Mouse (Mus musculus) midbrain, embryonic 14.5 days (tissue): ENCODE measurements at regions not wholly inside any gene's neighbourhood (a gene's known extent, or its start where the extent isn't known, plus 50 kb on each side); places are given as distances from the start of the nearest gene placed in this dataset.

ENCODE experiments used
- ATAC-seq: fragments of 200-750 bp; cut with Nextera tagmentation; 2 replicates; pipeline ENCODE4 v1.8.0; 2017; ENCODE audit warnings: moderate number of reproducible peaks, moderate library complexity; ENCODE audit not compliant: low FRiP score, low TSS enrichment
- DNase-seq: peaks from one replicate; pipeline ENCODE4 v3.0.0-alpha.2; 2015
- H3K27ac ChIP-seq: fragments of 300-500 bp; sonication (generic); replicated peaks from 2 replicates; pipeline ENCODE4 v1.5.1; 2014; ENCODE audit warnings: mild to moderate bottlenecking, low read depth, low read length, moderate library complexity
- H3K27me3 ChIP-seq: fragments of 300-500 bp; sonication (generic); 2 replicates; pipeline ENCODE4 v1.6.1; 2014; ENCODE audit warnings: low read length, control low read depth, mixed read lengths; ENCODE audit not compliant: control insufficient read depth, insufficient read depth
- H3K36me3 ChIP-seq: fragments of 300-500 bp; sonication (generic); 2 replicates; pipeline ENCODE4 v1.6.1; 2014; ENCODE audit warnings: low read length, control low read depth; ENCODE audit not compliant: control insufficient read depth, insufficient read depth
- H3K4me1 ChIP-seq: fragments of 300-500 bp; sonication (generic); 2 replicates; pipeline ENCODE4 v1.6.1; 2014; ENCODE audit warnings: mild to moderate bottlenecking, antibody characterized with exemption, low read length, control low read depth; ENCODE audit not compliant: control insufficient read depth, insufficient read depth
- H3K4me2 ChIP-seq: fragments of 300-500 bp; sonication (generic); 2 replicates; pipeline ENCODE4 v1.6.1; 2014; ENCODE audit warnings: mild to moderate bottlenecking, low read length, moderate library complexity
- H3K4me3 ChIP-seq: fragments of 300-500 bp; sonication (generic); replicated peaks from 2 replicates; pipeline ENCODE4 v1.5.1; 2014; ENCODE audit warnings: low read depth, low read length
- H3K9ac ChIP-seq: fragments of 300-500 bp; sonication (generic); replicated peaks from 2 replicates; pipeline ENCODE4 v1.6.1; 2014; ENCODE audit warnings: mild to moderate bottlenecking, low read length, moderate library complexity
- H3K9me3 ChIP-seq: fragments of 300-500 bp; sonication (generic); 2 replicates; pipeline ENCODE4 v1.6.1; 2016; ENCODE audit warnings: low read length, control low read depth, mixed read lengths; ENCODE audit not compliant: control insufficient read depth
- WGBS: fragments of 180-500 bp; shearing (Covaris S2); extraction: QIAGEN DNeasy Blood & Tissue Kit; methylation state at CpG from one replicate; pipeline ENCODE4 v1.1.7; 2014; 5-methylcytosine and 5-hydroxymethylcytosine counted together

- WGBS = 82% methylated on average over 1 of the region's 1 CpGs
- no peaks in the 10 kb centered on the region for H3K36me3 ChIP-seq
- H3K27me3 ChIP-seq = no peaks in the 10 kb centered on the region
- no peak for DNase-seq
- no peaks in the 10 kb centered on the region for H3K4me1 ChIP-seq
- H3K9ac ChIP-seq = no peak overlapping the region
- no peak for ATAC-seq
- H3K4me3 ChIP-seq = no peak overlapping the region
- no peak overlapping the region for H3K4me2 ChIP-seq
- H3K9me3 ChIP-seq = no peaks in the 10 kb centered on the region
- no peak overlapping the region for H3K27ac ChIP-seq
Observed at GRCm38 (mm10) chr12:15912959-15913358, 96.2 kb upstream of the Trib2 start.

GRCm38 (mm10) chr12:15912491-15912890 is 95.8 kb upstream of the Trib2 start:
- ATAC-seq (no peak), DNase-seq (no peak)
- Histone ChIP-seq H3K27ac (no peak overlapping the region), H3K4me2 (no peak overlapping the region), H3K9me3 (no peaks in the 10 kb centered on the region), H3K4me3 (no peak overlapping the region), H3K27me3 (no peaks in the 10 kb centered on the region), H3K4me1 (no peaks in the 10 kb centered on the region), H3K36me3 (no peaks in the 10 kb centered on the region), H3K9ac (no peak overlapping the region)
- WGBS = 93% methylated on average over 3 of the region's 3 CpGs

GRCm38 (mm10) chr12:15911254-15911991 is 94.7 kb upstream of the Trib2 start:
- ATAC-seq (no peak), DNase-seq (no peak)
- WGBS = 86% methylated on average over 1 of the region's 1 CpGs
- no peak overlapping the region for H3K27ac ChIP-seq
- no peaks in the 10 kb centered on the region for H3K9me3 ChIP-seq
- no peak overlapping the region for H3K4me3 ChIP-seq
- no peak overlapping the region for H3K4me2 ChIP-seq
- H3K27me3 ChIP-seq = no peaks in the 10 kb centered on the region
- H3K4me1 ChIP-seq = no peaks in the 10 kb centered on the region
- H3K36me3 ChIP-seq = no peaks in the 10 kb centered on the region
- no peak overlapping the region for H3K9ac ChIP-seq

- no peak overlapping the region for H3K27ac ChIP-seq
- no peaks in the 10 kb centered on the region for H3K27me3 ChIP-seq
- no peaks in the 10 kb centered on the region for H3K4me1 ChIP-seq
- no peak overlapping the region for H3K4me2 ChIP-seq
- 37% methylated on average over 2 of the region's 2 CpGs for WGBS
- ATAC-seq (no peak), DNase-seq (peak; percentile 29)
- no peak overlapping the region for H3K4me3 ChIP-seq
- no peaks in the 10 kb centered on the region for H3K9me3 ChIP-seq
- no peak overlapping the region for H3K9ac ChIP-seq
- H3K36me3 ChIP-seq = no peaks in the 10 kb centered on the region
Observed at GRCm38 (mm10) chr12:15897539-15897938, 80.8 kb upstream of the Trib2 start.

- Histone ChIP-seq H3K36me3 (no peaks in the 10 kb centered on the region), H3K9ac (no peak overlapping the region), H3K4me1 (no peaks in the 10 kb centered on the region), H3K27me3 (no peaks in the 10 kb centered on the region), H3K4me2 (no peak overlapping the region), H3K27ac (no peak overlapping the region), H3K9me3 (no peaks in the 10 kb centered on the region), H3K4me3 (no peak overlapping the region)
- no peak for ATAC-seq
- DNase-seq = peak; percentile 47
- WGBS = 71% methylated on average over 3 of the region's 3 CpGs
Observed at GRCm38 (mm10) chr12:15896511-15896910, 79.8 kb upstream of the Trib2 start.

GRCm38 (mm10) chr12:15895215-15895614 is 78.5 kb upstream of the Trib2 start:
- Histone ChIP-seq H3K27ac (no peak overlapping the region), H3K4me3 (no peak overlapping the region), H3K9me3 (no peaks in the 10 kb centered on the region), H3K9ac (no peak overlapping the region), H3K36me3 (no peaks in the 10 kb centered on the region), H3K4me1 (no peaks in the 10 kb centered on the region), H3K4me2 (no peak overlapping the region), H3K27me3 (no peaks in the 10 kb centered on the region)
- 50% methylated on average over 2 of the region's 2 CpGs for WGBS
- no peak for ATAC-seq
- DNase-seq = no peak

GRCm38 (mm10) chr12:15890591-15890990 is 73.9 kb upstream of the Trib2 start:
- Histone ChIP-seq H3K4me3 (no peak overlapping the region), H3K9me3 (no peaks in the 10 kb centered on the region), H3K27ac (no peak overlapping the region), H3K36me3 (no peaks in the 10 kb centered on the region), H3K4me1 (no peaks in the 10 kb centered on the region), H3K9ac (no peak overlapping the region), H3K27me3 (no peaks in the 10 kb centered on the region), H3K4me2 (no peak overlapping the region)
- 14% methylated on average over 1 of the region's 1 CpGs for WGBS
- ATAC-seq = no peak
- no peak for DNase-seq

- DNase-seq (no peak), ATAC-seq (no peak)
- H3K9me3 ChIP-seq = no peaks in the 10 kb centered on the region
- no peak overlapping the region for H3K4me3 ChIP-seq
- WGBS = 84% methylated on average over 7 of the region's 7 CpGs
- H3K27ac ChIP-seq = no peak overlapping the region
- no peaks in the 10 kb centered on the region for H3K4me1 ChIP-seq
- H3K4me2 ChIP-seq = no peak overlapping the region
- no peak overlapping the region for H3K9ac ChIP-seq
- no peaks in the 10 kb centered on the region for H3K27me3 ChIP-seq
- no peaks in the 10 kb centered on the region for H3K36me3 ChIP-seq
Observed at GRCm38 (mm10) chr12:15879907-15880430, 63.2 kb upstream of the Trib2 start.
